Mouse (Mus musculus): Measurements from ENCODE around the gene Rbpjl. TPM values are rescaled to one million over a fixed set of nuclear protein-coding genes. Genes with fewer than 3 reads are reported as not detected.
A peak's percentile ranks its signal among the peaks of the same experiment; 100 is the strongest.

The Rbpjl gene
- polyA plus RNA-seq, 1 experiment from 2014 or later: 1.3 TPM

- 46% methylated on average over 5 of the region's 5 CpGs for WGBS
- no peak for ATAC-seq (ENCODE audit: insufficient number of reproducible peaks, low FRiP score, low TSS enrichment, low read depth)
- H3K4me3 ChIP-seq: no peak overlapping the region
- no peak overlapping the region for H3K9ac ChIP-seq
- H3K9me3 ChIP-seq: no peaks in the 10 kb centered on the region
- H3K27me3 ChIP-seq: no peaks in the 10 kb centered on the region
- peak overlapping the region; percentile 67; the same call in 1 of the 2 replicates for H3K27ac ChIP-seq
- peak overlapping the region; percentile 10; the same call in 1 of the 2 replicates for H3K4me2 ChIP-seq
- peaks cover 75% of the 10 kb centered on the region for H3K4me1 ChIP-seq
- no peaks in the 10 kb centered on the region for H3K36me3 ChIP-seq
Observed at GRCm38 (mm10) chr2:164440314-164440713, 37.4 kb downstream of the Rbpjl start.

GRCm38 (mm10) chr2:164441155-164441554 is 38.2 kb downstream of the Rbpjl start:
- ATAC-seq (ENCODE audit: insufficient number of reproducible peaks, low FRiP score, low TSS enrichment, low read depth): no peak
- Histone ChIP-seq H3K4me2 (peak overlapping the region; percentile 88), H3K4me1 (peaks cover 67% of the 10 kb centered on the region), H3K9ac (0 out of 2 replicates have a peak overlapping the region, but pooled peaks have one; percentile 14), H3K27me3 (no peaks in the 10 kb centered on the region), H3K36me3 (no peaks in the 10 kb centered on the region), H3K4me3 (peak overlapping the region; percentile 69), H3K9me3 (no peaks in the 10 kb centered on the region), H3K27ac (peak overlapping the region; percentile 67)
- 29% methylated on average over 8 of the region's 8 CpGs for whole genome bisulfite sequencing

GRCm38 (mm10) chr2:164441731-164442130 is 38.8 kb downstream of the Rbpjl start:
- Histone ChIP-seq H3K4me1 (peaks cover 61% of the 10 kb centered on the region), H3K27ac (no peak overlapping the region; the same call in 1 of the 2 replicates)
- 28% methylated on average over 7 of the region's 7 CpGs for WGBS

GRCm38 (mm10) chr2:164442315-164443050 is 39.5 kb downstream of the Rbpjl start:
- Histone ChIP-seq H3K9me3 (no peaks in the 10 kb centered on the region), H3K4me3 (peak overlapping the region; percentile 69), H3K36me3 (no peaks in the 10 kb centered on the region), H3K4me1 (peaks cover 54% of the 10 kb centered on the region), H3K9ac (peak overlapping the region; percentile 76), H3K4me2 (peak overlapping the region; percentile 88), H3K27me3 (no peaks in the 10 kb centered on the region), H3K27ac (peak overlapping the region; percentile 90)
- ATAC-seq (ENCODE audit: insufficient number of reproducible peaks, low FRiP score, low TSS enrichment, low read depth): peak; percentile 40; the same call in 1 of the 2 replicates
- 3% methylated on average over 29 of the region's 29 CpGs for WGBS

More at GRCm38 (mm10) chr2:164441731-164442130, 38.8 kb downstream of the Rbpjl start:
- H3K4me3 ChIP-seq: peak overlapping the region; percentile 69
- no peaks in the 10 kb centered on the region for H3K9me3 ChIP-seq
- H3K9ac ChIP-seq: 0 out of 2 replicates have a peak overlapping the region, but pooled peaks have one; percentile 76
- no peaks in the 10 kb centered on the region for H3K36me3 ChIP-seq
- no peaks in the 10 kb centered on the region for H3K27me3 ChIP-seq
- ATAC-seq (ENCODE audit: insufficient number of reproducible peaks, low FRiP score, low TSS enrichment, low read depth): no peak
- H3K4me2 ChIP-seq: peak overlapping the region; percentile 88

- Histone ChIP-seq H3K36me3 (no peaks in the 10 kb centered on the region), H3K27me3 (no peaks in the 10 kb centered on the region), H3K4me3 (peak overlapping the region; percentile 69), H3K27ac (peak overlapping the region; percentile 90), H3K4me2 (peak overlapping the region; percentile 88), H3K4me1 (peaks cover 50% of the 10 kb centered on the region), H3K9me3 (no peaks in the 10 kb centered on the region), H3K9ac (peak overlapping the region; percentile 76)
- ATAC-seq (ENCODE audit: insufficient number of reproducible peaks, low FRiP score, low TSS enrichment, low read depth): peak; percentile 82
- WGBS: under 1% methylated on average over 26 of the region's 26 CpGs
Observed at GRCm38 (mm10) chr2:164443051-164443437, 40.1 kb downstream of the Rbpjl start.

- peak within 1 kb of the TSS; percentile 76 for H3K9ac ChIP-seq
- H3K9me3 ChIP-seq: no peaks in the 10 kb centered on the region
- H3K36me3 ChIP-seq: no peaks in the 10 kb centered on the region
- WGBS: 9% methylated on average over 18 of the region's 18 CpGs
- peak within 1 kb of the TSS; percentile 88 for H3K4me2 ChIP-seq
- peak within 1 kb of the TSS; percentile 69 for H3K4me3 ChIP-seq
- H3K27ac ChIP-seq: peak within 1 kb of the TSS; percentile 90
- no peak for ATAC-seq (ENCODE audit: insufficient number of reproducible peaks, low FRiP score, low TSS enrichment, low read depth)
- H3K4me1 ChIP-seq: peaks cover 46% of the 10 kb centered on the region
- no peaks in the 10 kb centered on the region for H3K27me3 ChIP-seq
Observed at GRCm38 (mm10) chr2:164443460-164444000, 40.6 kb downstream of the Rbpjl start, which contains the start of gene Sdc4. Gene Sdc4 (minus strand): TSS chr2:164443887.

- H3K27me3 ChIP-seq: no peaks in the 10 kb centered on the region
- H3K4me2 ChIP-seq: no peak overlapping the region
- no peak for ATAC-seq (ENCODE audit: insufficient number of reproducible peaks, low FRiP score, low TSS enrichment, low read depth)
- H3K9ac ChIP-seq: no peak overlapping the region
- peaks cover 34% of the 10 kb centered on the region for H3K4me1 ChIP-seq
- no peak overlapping the region for H3K4me3 ChIP-seq
- no peaks in the 10 kb centered on the region for H3K9me3 ChIP-seq
- H3K36me3 ChIP-seq: no peaks in the 10 kb centered on the region
- H3K27ac ChIP-seq: no peak overlapping the region
- 76% methylated on average over 2 of the region's 2 CpGs for WGBS
Observed at GRCm38 (mm10) chr2:164444701-164445100, 41.8 kb downstream of the Rbpjl start.

GRCm38 (mm10) chr2:164445399-164446085 is 42.6 kb downstream of the Rbpjl start:
- Histone ChIP-seq H3K4me1 (peaks cover 25% of the 10 kb centered on the region), H3K4me2 (no peak overlapping the region), H3K9me3 (no peaks in the 10 kb centered on the region), H3K4me3 (no peak overlapping the region), H3K9ac (no peak overlapping the region), H3K27ac (no peak overlapping the region), H3K36me3 (no peaks in the 10 kb centered on the region), H3K27me3 (no peaks in the 10 kb centered on the region)
- WGBS: 80% methylated on average over 3 of the region's 3 CpGs
- no peak for ATAC-seq (ENCODE audit: insufficient number of reproducible peaks, low FRiP score, low TSS enrichment, low read depth)

- Histone ChIP-seq H3K4me1 (peaks cover 20% of the 10 kb centered on the region), H3K27ac (no peak overlapping the region), H3K9me3 (no peaks in the 10 kb centered on the region), H3K36me3 (no peaks in the 10 kb centered on the region), H3K4me3 (no peak overlapping the region), H3K4me2 (no peak overlapping the region), H3K9ac (no peak overlapping the region), H3K27me3 (no peaks in the 10 kb centered on the region)
- ATAC-seq (ENCODE audit: insufficient number of reproducible peaks, low FRiP score, low TSS enrichment, low read depth): no peak
- 73% methylated on average over 3 of the region's 3 CpGs for WGBS
Observed at GRCm38 (mm10) chr2:164446086-164446469, 43.1 kb downstream of the Rbpjl start.

- H3K4me1 ChIP-seq: peaks cover 24% of the 10 kb centered on the region
- no peak overlapping the region for H3K4me3 ChIP-seq
- H3K4me2 ChIP-seq: no peak overlapping the region
- H3K27me3 ChIP-seq: no peaks in the 10 kb centered on the region
- 76% methylated on average over 1 of the region's 1 CpGs for WGBS
- no peaks in the 10 kb centered on the region for H3K36me3 ChIP-seq
- no peak overlapping the region for H3K27ac ChIP-seq
- H3K9me3 ChIP-seq: no peaks in the 10 kb centered on the region
- H3K9ac ChIP-seq: no peak overlapping the region
- no peak for ATAC-seq (ENCODE audit: insufficient number of reproducible peaks, low FRiP score, low TSS enrichment, low read depth)
Observed at GRCm38 (mm10) chr2:164448140-164448539, 45.2 kb downstream of the Rbpjl start.

GRCm38 (mm10) chr2:164448921-164449320 is 46.0 kb downstream of the Rbpjl start:
- Histone ChIP-seq H3K4me3 (no peak overlapping the region), H3K9ac (no peak overlapping the region), H3K27ac (0 out of 2 replicates have a peak overlapping the region, but pooled peaks have one; percentile 12), H3K36me3 (no peaks in the 10 kb centered on the region), H3K27me3 (no peaks in the 10 kb centered on the region), H3K4me1 (peaks cover 18% of the 10 kb centered on the region), H3K9me3 (no peaks in the 10 kb centered on the region), H3K4me2 (no peak overlapping the region)
- WGBS: 48% methylated on average over 5 of the region's 5 CpGs
- no peak for ATAC-seq (ENCODE audit: insufficient number of reproducible peaks, low FRiP score, low TSS enrichment, low read depth)
